Mouse (Mus musculus) kidney, embryonic 16.5 days (tissue): Measurements from ENCODE around the gene Pifo. TPM values are rescaled to one million over a fixed set of nuclear protein-coding genes. Genes with fewer than 3 reads are reported as not detected.
A peak's percentile ranks its signal among the peaks of the same experiment; 100 is the strongest.
"Not testable (repeated sequence)": the region's sequence is repeated elsewhere in the genome, so short reads cannot be mapped to it uniquely, and the experiment has no call there.

Experiments used
- ATAC-seq: fragments of 200-750 bp; cut with Nextera tagmentation; 2 replicates; pipeline ENCODE4 v1.8.0; 2017; ENCODE audit warnings: moderate TSS enrichment; ENCODE audit not compliant: low FRiP score, low TSS enrichment
- H3K27ac ChIP-seq: fragments of 300-500 bp; sonication (generic); 2 replicates; pipeline ENCODE4 v1.5.1; 2014; ENCODE audit warnings: low read length
- H3K27me3 ChIP-seq: fragments of 300-500 bp; sonication (generic); 2 replicates; pipeline ENCODE4 v1.6.1; 2014; ENCODE audit warnings: low read length, control low read depth, mixed read lengths; ENCODE audit not compliant: insufficient read depth
- H3K36me3 ChIP-seq: fragments of 300-500 bp; sonication (generic); 2 replicates; pipeline ENCODE4 v1.6.1; 2014; ENCODE audit warnings: low read length, control low read depth, mixed read lengths; ENCODE audit not compliant: insufficient read depth
- H3K4me1 ChIP-seq: fragments of 300-500 bp; sonication (generic); 2 replicates; pipeline ENCODE4 v1.6.1; 2014; ENCODE audit warnings: low read length, control low read depth, mixed read lengths; ENCODE audit not compliant: insufficient read depth
- H3K4me2 ChIP-seq: fragments of 300-500 bp; sonication (generic); replicated peaks from 2 replicates; pipeline ENCODE4 v1.6.1; 2014; ENCODE audit warnings: low read depth, low read length
- H3K4me3 ChIP-seq: fragments of 300-500 bp; sonication (generic); 2 replicates; pipeline ENCODE4 v1.5.1; 2014; ENCODE audit warnings: mild to moderate bottlenecking, low read length
- H3K9ac ChIP-seq: fragments of 300-500 bp; sonication (generic); replicated peaks from 2 replicates; pipeline ENCODE4 v1.6.1; 2014; ENCODE audit warnings: low read length
- H3K9me3 ChIP-seq: fragments of 300-500 bp; sonication (generic); 2 replicates; pipeline ENCODE4 v1.6.1; 2016; ENCODE audit warnings: low read length, control low read depth
- WGBS: fragments of 180-500 bp; shearing (Covaris S2); extraction: QIAGEN DNeasy Blood & Tissue Kit; methylation state at CpG from one replicate; pipeline ENCODE4 v1.1.7; 2014; 5-methylcytosine and 5-hydroxymethylcytosine counted together
- polyA plus RNA-seq: library from polyadenylated mRNA; unstranded; fragments of >200 nt; fragmentation: Nextera tagmentation; extraction: Ambion mirVana; gene quantifications from 2 replicates; pipeline ENCODE4 v1.2.1, GENCODE M21; 2015

Gene Pifo
- 0.24 and 0.33 TPM in 2 replicates for polyA plus RNA-seq

DNA sequence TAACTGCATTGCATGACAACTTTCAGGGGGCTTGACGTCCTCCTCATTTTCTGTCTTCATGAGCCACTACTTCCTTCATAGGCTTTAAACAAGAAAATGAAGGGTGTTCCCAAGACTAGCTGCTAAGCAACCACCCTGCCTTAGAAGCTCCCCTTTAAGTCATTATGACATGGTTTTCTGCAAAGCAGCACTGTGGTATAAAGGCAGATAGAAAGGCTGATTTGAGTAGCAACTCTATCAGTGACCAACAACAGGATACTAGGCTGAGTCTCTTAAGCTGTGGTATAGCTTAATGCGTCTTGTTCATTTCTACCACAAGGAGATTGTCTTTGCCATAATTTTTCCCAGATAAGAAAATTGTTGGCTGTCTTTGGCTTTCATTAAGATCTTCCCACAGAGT lies at the start of gene Pifo:
Gene Pifo (minus strand): TSS at position 101 of the 400 bp plus-strand sequence.
- H3K4me1 ChIP-seq = no peaks in the 10 kb centered on the region
- H3K9me3 ChIP-seq = no peaks in the 10 kb centered on the region
- ATAC-seq = no peak
- H3K4me2 ChIP-seq = no peak within 1 kb of the TSS
- WGBS = 85% methylated on average over 2 of the region's 2 CpGs
- no peak within 1 kb of the TSS for H3K4me3 ChIP-seq
- no peaks in the 10 kb centered on the region for H3K36me3 ChIP-seq
- no peaks in the 10 kb centered on the region for H3K27me3 ChIP-seq
- H3K27ac ChIP-seq = no peak within 1 kb of the TSS
- H3K9ac ChIP-seq = no peak within 1 kb of the TSS

DNA sequence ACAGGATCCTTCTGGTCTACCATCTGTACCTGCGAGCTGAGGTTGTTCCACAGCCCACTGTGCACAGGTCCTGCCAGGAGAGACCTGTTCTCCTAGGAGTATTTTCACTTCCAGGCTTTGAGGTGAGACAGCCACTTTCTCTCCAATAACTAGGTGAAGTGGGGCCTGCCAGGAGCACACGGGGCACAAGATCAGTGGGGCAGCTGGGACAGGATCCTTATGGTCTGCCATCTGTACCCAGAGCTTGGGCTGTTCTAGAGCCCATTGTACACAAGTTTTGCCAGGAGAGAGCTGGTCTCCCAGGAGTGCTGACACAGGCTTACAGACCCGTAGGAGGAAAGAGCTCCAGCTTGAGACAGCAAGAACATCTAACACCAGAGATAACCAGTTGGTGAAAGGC lies 43.5 kb upstream of the Pifo start:
- Histone ChIP-seq H3K36me3 (no peaks in the 10 kb centered on the region), H3K4me1 (no peaks in the 10 kb centered on the region), H3K27ac (no peak overlapping the region), H3K4me2 (no peak overlapping the region), H3K9ac (no peak overlapping the region), H3K9me3 (no peaks in the 10 kb centered on the region), H3K27me3 (no peaks in the 10 kb centered on the region), H3K4me3 (no peak overlapping the region)
- ATAC-seq = no peak
- WGBS = 86% methylated on average over 3 of the region's 3 CpGs

DNA sequence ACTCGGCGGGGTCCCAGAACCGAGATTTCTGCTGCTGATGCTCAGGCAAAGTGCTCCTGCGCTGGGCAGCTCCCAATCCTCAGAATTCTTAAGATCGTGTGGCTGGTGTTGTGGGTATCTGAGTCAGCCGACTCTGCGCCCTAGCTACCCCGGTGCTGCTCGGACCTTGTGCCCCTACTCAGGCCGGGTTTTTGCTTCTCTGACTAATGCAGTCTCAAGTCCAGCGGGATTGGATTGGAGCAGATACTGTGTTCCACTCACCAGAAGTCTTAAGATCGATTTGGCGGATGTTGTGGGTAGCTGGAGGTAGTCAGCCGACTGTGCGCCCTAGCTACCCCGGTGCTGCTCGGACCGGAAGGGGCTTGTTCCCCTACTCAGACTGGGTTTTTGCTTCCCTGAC lies 37.5 kb upstream of the Pifo start:
- Histone ChIP-seq H3K36me3 (no peaks in the 10 kb centered on the region), H3K27me3 (no peaks in the 10 kb centered on the region), H3K27ac (no peak overlapping the region), H3K4me3 (no peak overlapping the region), H3K9me3 (no peaks in the 10 kb centered on the region), H3K4me2 (no peak overlapping the region), H3K9ac (no peak overlapping the region), H3K4me1 (no peaks in the 10 kb centered on the region)
- WGBS = 67% methylated on average over 18 of the region's 18 CpGs
- no peak for ATAC-seq

DNA sequence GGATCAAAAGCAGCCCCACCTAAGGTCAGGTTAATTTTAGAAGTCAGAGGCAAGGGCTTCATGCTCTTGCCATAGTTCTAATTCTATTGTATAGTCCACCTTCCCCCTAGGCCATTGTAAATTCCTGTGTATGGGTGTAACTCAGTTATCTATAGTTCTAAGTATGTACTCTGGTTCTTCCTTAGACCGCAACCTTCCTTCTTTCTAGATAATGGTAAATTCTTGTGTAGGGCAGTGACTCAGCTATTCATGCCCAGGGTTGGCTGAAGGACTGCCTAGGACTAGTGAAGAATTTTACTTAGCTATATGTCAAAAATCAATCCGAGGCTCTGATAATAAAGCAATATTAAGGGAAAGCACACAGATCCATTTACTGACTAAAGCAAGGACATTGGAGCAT lies 25.9 kb upstream of the Pifo start:
- no peaks in the 10 kb centered on the region for H3K9me3 ChIP-seq
- no peak overlapping the region for H3K4me2 ChIP-seq
- no peak overlapping the region for H3K4me3 ChIP-seq
- no peak overlapping the region for H3K9ac ChIP-seq
- 92% methylated on average over 2 of the region's 2 CpGs for WGBS
- ATAC-seq = no peak
- no peaks in the 10 kb centered on the region for H3K4me1 ChIP-seq
- no peak overlapping the region for H3K27ac ChIP-seq
- no peaks in the 10 kb centered on the region for H3K36me3 ChIP-seq
- H3K27me3 ChIP-seq = no peaks in the 10 kb centered on the region

DNA sequence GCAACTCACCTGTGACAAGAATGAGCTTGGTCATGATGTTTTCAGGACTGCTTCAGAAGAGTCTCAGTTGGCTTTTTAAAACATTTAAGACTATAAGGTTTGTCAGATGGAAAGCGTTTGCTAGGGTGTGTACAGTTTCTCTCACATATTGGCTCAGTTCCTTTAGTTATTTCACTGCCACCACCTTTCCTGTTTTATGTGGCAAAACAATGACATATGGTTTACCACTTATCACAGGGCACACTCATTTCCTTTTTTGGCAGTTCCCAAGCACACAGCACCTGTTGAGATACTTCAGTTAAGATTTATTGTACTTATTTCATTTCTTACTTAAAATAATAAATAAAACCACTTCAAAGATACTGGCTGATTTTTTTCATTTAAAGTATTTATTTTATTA lies 18.3 kb upstream of the Pifo start, which contains the start of gene Chil5:
Gene Chil5 (minus strand): TSS at position 34 of the 400 bp plus-strand sequence.
- Histone ChIP-seq H3K27me3 (no peaks in the 10 kb centered on the region), H3K4me3 (no peak within 1 kb of the TSS)
- 88% methylated on average over 1 of the region's 1 CpGs for WGBS

DNA sequence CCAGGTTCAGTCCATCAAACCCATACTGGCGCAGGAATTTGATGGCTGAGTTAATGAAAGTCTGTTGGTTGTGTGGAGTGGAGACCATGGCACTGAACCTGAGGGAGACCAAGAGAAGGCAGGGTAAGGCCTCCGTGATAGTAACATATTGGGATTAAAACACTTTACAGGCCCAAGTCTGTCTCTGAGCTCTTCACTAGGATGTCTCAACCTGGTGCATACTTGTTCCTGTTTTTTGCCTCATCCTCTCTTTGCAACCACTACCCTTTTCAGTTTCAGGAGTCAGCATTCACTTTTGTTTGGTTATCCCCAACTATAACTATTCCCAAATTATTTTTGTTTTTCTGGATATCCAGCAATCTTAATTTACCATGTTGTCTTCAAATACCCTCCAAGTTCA lies 9.7 kb upstream of the Pifo start:
- no peaks in the 10 kb centered on the region for H3K4me1 ChIP-seq
- no peak for ATAC-seq

More for the DNA sequence above, 18.3 kb upstream of the Pifo start, which contains the start of gene Chil5:
- Histone ChIP-seq H3K4me1 (no peaks in the 10 kb centered on the region), H3K27ac (no peak within 1 kb of the TSS), H3K36me3 (no peaks in the 10 kb centered on the region), H3K4me2 (no peak within 1 kb of the TSS), H3K9ac (no peak within 1 kb of the TSS), H3K9me3 (no peaks in the 10 kb centered on the region)
- ATAC-seq = no peak

DNA sequence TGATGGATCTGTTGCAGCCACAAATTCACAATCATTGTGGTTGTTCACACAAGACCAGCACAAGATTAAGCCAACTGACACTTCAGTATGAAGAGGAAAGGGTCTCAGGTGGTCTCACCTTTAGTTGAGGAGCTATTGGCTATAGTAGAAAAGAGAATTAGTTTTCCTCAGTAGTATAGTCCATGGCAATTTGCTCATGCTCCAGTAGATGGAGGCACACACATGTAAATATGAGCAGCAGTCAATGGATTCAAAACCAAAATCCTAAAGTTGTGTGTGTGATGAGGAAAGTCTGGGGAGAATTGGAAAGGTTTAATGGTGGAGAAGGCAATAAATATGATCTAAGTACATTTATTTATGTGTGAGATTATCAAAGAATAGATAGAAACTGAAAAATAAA lies 7.4 kb upstream of the Pifo start:
- no peak overlapping the region for H3K27ac ChIP-seq
- H3K27me3 ChIP-seq = no peaks in the 10 kb centered on the region
- H3K9ac ChIP-seq = no peak overlapping the region
- no peak overlapping the region for H3K4me2 ChIP-seq
- H3K36me3 ChIP-seq = no peaks in the 10 kb centered on the region
- H3K4me1 ChIP-seq = no peaks in the 10 kb centered on the region
- ATAC-seq = no peak
- no peak overlapping the region for H3K4me3 ChIP-seq
- no peaks in the 10 kb centered on the region for H3K9me3 ChIP-seq

More for the DNA sequence above, 9.7 kb upstream of the Pifo start:
- Histone ChIP-seq H3K27me3 (no peaks in the 10 kb centered on the region), H3K9me3 (no peaks in the 10 kb centered on the region), H3K36me3 (no peaks in the 10 kb centered on the region), H3K4me2 (no peak overlapping the region), H3K27ac (no peak overlapping the region), H3K4me3 (no peak overlapping the region), H3K9ac (no peak overlapping the region)
- WGBS = 96% methylated on average over 2 of the region's 2 CpGs

DNA sequence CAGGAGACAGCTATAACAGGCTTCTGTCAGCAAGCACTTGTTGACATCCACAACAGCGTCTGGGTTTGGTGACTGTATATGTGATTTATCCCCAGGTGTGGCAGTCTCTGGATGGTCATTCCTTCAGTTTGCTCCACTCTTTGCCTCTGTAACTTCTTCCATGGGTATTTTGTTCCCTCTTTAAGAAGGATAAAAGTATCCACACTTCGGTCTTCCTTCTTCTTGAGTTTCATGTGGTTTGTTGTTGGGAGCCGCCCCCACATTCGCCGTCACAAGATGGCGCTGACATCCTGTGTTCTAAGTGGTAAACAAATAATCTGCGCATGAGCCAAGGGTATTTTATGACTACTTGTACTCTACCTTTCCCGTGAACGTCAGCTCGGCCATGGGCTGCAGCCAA lies 11.1 kb downstream of the Pifo start:
- not testable (repeated sequence) for H3K4me3 ChIP-seq, H3K27me3 ChIP-seq, H3K9ac ChIP-seq, H3K9me3 ChIP-seq, ATAC-seq, H3K4me1 ChIP-seq, H3K36me3 ChIP-seq, H3K4me2 ChIP-seq, H3K27ac ChIP-seq
- 70% methylated on average over 10 of the region's 10 CpGs for WGBS

DNA sequence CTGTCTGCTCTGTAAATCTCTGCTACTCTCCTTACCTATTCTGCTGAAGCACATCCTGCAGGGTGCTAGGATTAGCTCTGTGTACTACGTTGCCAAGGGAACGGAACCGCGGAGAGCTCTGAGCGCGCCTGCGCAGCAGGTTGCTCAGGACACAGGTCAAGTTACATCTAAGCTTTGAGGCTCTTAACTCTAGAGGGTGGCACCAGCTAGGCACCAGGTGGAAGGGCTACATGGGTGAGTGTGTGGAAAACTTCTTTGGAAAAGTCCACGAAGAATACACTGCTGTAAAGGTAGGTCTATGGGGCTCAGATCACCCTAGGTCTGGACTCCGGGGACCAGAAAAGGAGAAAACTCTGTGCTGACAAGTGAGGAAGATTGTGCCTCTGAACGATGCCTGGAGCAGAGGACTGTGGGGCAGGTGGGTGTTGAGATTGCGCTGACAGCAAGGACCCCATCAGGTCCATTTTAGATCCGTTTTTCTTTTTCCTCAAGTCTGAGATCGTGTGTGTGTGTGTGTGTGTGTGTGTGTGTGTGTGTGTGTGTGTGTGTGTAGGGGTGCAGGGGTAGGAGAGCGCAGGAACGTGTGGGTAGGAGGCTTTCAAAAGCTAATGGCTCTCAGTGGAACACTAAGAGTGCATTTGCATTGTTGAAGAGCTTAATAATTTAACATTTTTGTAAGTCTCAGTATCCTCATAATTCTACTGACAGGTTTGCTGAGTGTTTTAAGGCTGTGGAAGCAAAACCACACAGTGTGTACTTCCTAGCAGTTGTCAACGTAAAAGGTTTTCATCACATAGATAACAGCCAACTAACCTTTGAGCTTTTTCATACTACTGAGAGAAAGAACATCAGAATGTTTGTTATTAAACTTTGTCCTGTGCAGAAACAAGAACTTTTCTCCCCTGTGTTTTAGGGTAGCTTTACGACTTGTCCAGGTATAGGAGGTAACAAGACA lies 12.8 kb downstream of the Pifo start:
- no peaks in the 10 kb centered on the region for H3K4me1 ChIP-seq
- WGBS = 20% methylated on average over 17 of the region's 17 CpGs
- no peak overlapping the region for H3K27ac ChIP-seq
- H3K4me3 ChIP-seq = peak overlapping the region; percentile 7
- H3K4me2 ChIP-seq = peak overlapping the region; percentile 37
- no peak overlapping the region for H3K9ac ChIP-seq
- no peaks in the 10 kb centered on the region for H3K36me3 ChIP-seq
- no peaks in the 10 kb centered on the region for H3K27me3 ChIP-seq
- no peaks in the 10 kb centered on the region for H3K9me3 ChIP-seq
- ATAC-seq = peak; percentile 98

DNA sequence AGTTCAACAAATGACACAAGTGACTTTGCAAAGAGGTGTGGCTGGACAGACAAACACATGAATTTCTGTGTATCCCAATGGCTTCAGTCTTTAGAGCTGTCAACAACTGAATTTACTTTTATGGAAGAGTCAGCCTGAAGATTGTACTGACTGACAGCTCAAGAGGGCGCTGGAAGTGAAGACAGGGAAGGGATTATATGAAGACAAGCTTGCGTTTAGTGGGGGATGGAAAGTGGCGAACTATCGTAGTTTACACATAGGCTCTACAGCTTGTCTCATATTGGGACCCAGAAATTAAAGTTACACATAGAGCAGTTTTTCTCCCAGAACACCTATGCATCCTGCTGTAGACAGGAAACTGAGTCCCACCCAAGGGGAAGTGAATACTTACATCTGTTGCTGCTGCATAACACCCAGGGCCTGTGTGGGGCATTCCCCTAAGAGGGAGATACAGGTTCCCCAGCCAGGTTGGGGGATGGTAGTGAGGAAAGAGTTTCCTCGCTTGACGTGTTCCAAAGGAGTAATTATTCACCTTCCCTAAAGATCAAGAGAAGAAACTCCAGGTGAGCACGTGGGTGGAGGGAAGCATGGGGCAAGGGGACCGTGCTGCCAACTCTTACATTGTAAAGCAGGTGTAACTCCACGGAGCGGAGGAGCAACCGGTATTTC lies 13.6 kb downstream of the Pifo start:
- Histone ChIP-seq H3K36me3 (no peaks in the 10 kb centered on the region), H3K27me3 (no peaks in the 10 kb centered on the region), H3K9ac (no peak overlapping the region), H3K4me2 (peak overlapping the region; percentile 37), H3K4me1 (no peaks in the 10 kb centered on the region), H3K27ac (no peak overlapping the region), H3K4me3 (peak overlapping the region; percentile 7), H3K9me3 (no peaks in the 10 kb centered on the region)
- 19% methylated on average over 11 of the region's 11 CpGs for WGBS
- ATAC-seq = peak; percentile 68
